Mouse (Mus musculus) mouse embryonic stem cell (cell line): ENCODE results near the gene Sly.
"Not testable (repeated sequence)": the region's sequence is repeated elsewhere in the genome, so short reads cannot be mapped to it uniquely, and the experiment has no call there.

Experiments
- in situ Hi-C, 2 experiments: fragments of 300-500 bp; cut with MboI; formaldehyde crosslinking; loops; 1 replicate in 1 of 2; 3 replicates in 1 of 2; pipeline ENCODE4 v1.14.3; 2019 to 2020; ENCODE audit warnings: low sequenced_read_pairs in 2 of 2, low pct_unique_long_range_greater_than_20kb in 1 of 2, mixed read lengths in 1 of 2; ENCODE audit not compliant: unreplicated experiment in 1 of 2

The Sly gene

GRCm38 (mm10) chrY:57186888-57187287 is at the start of gene Sly:
Gene Sly (plus strand): TSS chrY:57187188.
- in situ Hi-C loops = not testable (repeated sequence)
